Mouse (Mus musculus) right cerebral cortex, postnatal 25 days (tissue): ENCODE data around the gene Aasdh.

Source experiments
- DNase-seq: peaks from one replicate; pipeline ENCODE4 v3.0.0; 2022

Aasdh gene

GRCm38 (mm10) chr5:76910807-76911206, 5.5 kb upstream of the Aasdh start:
- no peak for DNase-seq

GRCm38 (mm10) chr5:76906155-76906499, 813 bp upstream of the Aasdh start:
- no peak for DNase-seq

- DNase-seq, result no peak
Observed at GRCm38 (mm10) chr5:76904713-76905404, 455 bp downstream of the Aasdh start.

- no peak for DNase-seq
Observed at GRCm38 (mm10) chr5:76902131-76902530, 3.2 kb downstream of the Aasdh start.

GRCm38 (mm10) chr5:76893084-76893483, 12.2 kb downstream of the Aasdh start:
- no peak for DNase-seq

- DNase-seq, result no peak
Observed at GRCm38 (mm10) chr5:76892608-76893007, 12.7 kb downstream of the Aasdh start.

- no peak for DNase-seq
Observed at GRCm38 (mm10) chr5:76887011-76887410, 18.3 kb downstream of the Aasdh start.

GRCm38 (mm10) chr5:76884107-76884506, 21.2 kb downstream of the Aasdh start:
- no peak for DNase-seq

GRCm38 (mm10) chr5:76876106-76876758, 29.1 kb downstream of the Aasdh start:
- no peak for DNase-seq

GRCm38 (mm10) chr5:76869553-76869952, 35.8 kb downstream of the Aasdh start:
- DNase-seq, result no peak

- no peak for DNase-seq
Observed at GRCm38 (mm10) chr5:76868693-76869286, 36.5 kb downstream of the Aasdh start.

- DNase-seq, result no peak
Observed at GRCm38 (mm10) chr5:76866819-76867218, 38.5 kb downstream of the Aasdh start.

GRCm38 (mm10) chr5:76858444-76858843, 46.9 kb downstream of the Aasdh start:
- no peak for DNase-seq

GRCm38 (mm10) chr5:76857103-76858015, 48.0 kb downstream of the Aasdh start:
- no peak for DNase-seq

GRCm38 (mm10) chr5:76855829-76856600, 49.3 kb downstream of the Aasdh start:
- DNase-seq, result no peak

GRCm38 (mm10) chr5:76853549-76853948, 51.8 kb downstream of the Aasdh start:
- peak; percentile 70 for DNase-seq

GRCm38 (mm10) chr5:76851316-76851715, 54.0 kb downstream of the Aasdh start:
- no peak for DNase-seq

- no peak for DNase-seq
Observed at GRCm38 (mm10) chr5:76847106-76847505, 58.2 kb downstream of the Aasdh start.

GRCm38 (mm10) chr5:76844618-76845186, 60.6 kb downstream of the Aasdh start:
- DNase-seq, result no peak

GRCm38 (mm10) chr5:76843851-76844419, 61.4 kb downstream of the Aasdh start:
- no peak for DNase-seq

GRCm38 (mm10) chr5:76843448-76843847, 61.9 kb downstream of the Aasdh start:
- peak; percentile 58 for DNase-seq

GRCm38 (mm10) chr5:76841859-76842258, 63.5 kb downstream of the Aasdh start:
- DNase-seq, result no peak
